Mouse (Mus musculus) G1E (cell line): ENCODE measurements around the gene Glp2r.

Experiments used
- CTCF ChIP-seq: IDR thresholded peaks from 2 replicates; pipeline ENCODE4 v1.5.1; 2012; ENCODE audit warnings: low read depth, low read length, inconsistent platforms, mixed read lengths
- GATA1 ChIP-seq: IDR thresholded peaks from 2 replicates; pipeline ENCODE4 v1.6.1; 2012; ENCODE audit warnings: borderline replicate concordance, low read length, inconsistent platforms, mixed read lengths
- TAL1 ChIP-seq: conservative IDR thresholded peaks from 2 replicates; pipeline ENCODE4 v1.6.1; 2012; ENCODE audit warnings: low read depth, low read length, inconsistent platforms, mixed read lengths

GRCm38 (mm10) chr11:67652194-67652892 is 118.6 kb downstream of the Glp2r start:
- TF ChIP-seq TAL1 (no peak), CTCF (no peak), GATA1 (no peak)
